Mouse (Mus musculus): ENCODE measurements around the gene Timm10. TPM values are rescaled to one million over a fixed set of nuclear protein-coding genes. Genes with fewer than 3 reads are reported as not detected.
A peak's percentile ranks its signal among the peaks of the same experiment; 100 is the strongest.

Gene Timm10
- 38.1 and 43.1 TPM in 2 replicates for polyA plus RNA-seq (2014; fragmentation: Nextera tagmentation; extraction: Ambion mirVana)

- H3K27ac ChIP-seq (ENCODE audit: low read depth, low read length): no peak within 1 kb of the TSS
- under 1% methylated on average over 34 of the region's 34 CpGs for WGBS
Observed at GRCm38 (mm10) chr2:84826488-84827282, at the start of gene Timm10. TSS of gene Timm10 (plus strand) at chr2:84826997.

GRCm38 (mm10) chr2:84777706-84778105, 49.1 kb upstream of the Timm10 start:
- H3K27ac ChIP-seq (ENCODE audit: low read depth, low read length): no peak overlapping the region
- no peaks in the 10 kb centered on the region for H3K27me3 ChIP-seq (ENCODE audit: control insufficient read depth, insufficient read depth, low read length)
- no peaks in the 10 kb centered on the region for H3K9me3 ChIP-seq (ENCODE audit: control insufficient read depth, low read length)
- 64% methylated on average over 3 of the region's 3 CpGs for WGBS
- H3K9ac ChIP-seq (ENCODE audit: low read length): no peak overlapping the region
- H3K36me3 ChIP-seq (ENCODE audit: control insufficient read depth, insufficient read depth, low read length): no peaks in the 10 kb centered on the region
- no peak overlapping the region for H3K4me2 ChIP-seq
- no peak for DNase-seq (ENCODE audit: low spot score, missing footprints)
- no peak overlapping the region for H3K4me3 ChIP-seq (ENCODE audit: low read depth, low read length)
- ATAC-seq (ENCODE audit: low FRiP score): no peak
- H3K4me1 ChIP-seq (ENCODE audit: control insufficient read depth, insufficient read depth, low read length): peaks cover 9% of the 10 kb centered on the region

More at GRCm38 (mm10) chr2:84826488-84827282, at the start of gene Timm10:
- Histone ChIP-seq H3K9ac (ENCODE audit: low read length) (peak within 1 kb of the TSS; percentile 68), H3K27me3 (ENCODE audit: control insufficient read depth, insufficient read depth, low read length) (no peaks in the 10 kb centered on the region), H3K4me2 (peak within 1 kb of the TSS; percentile 82), H3K36me3 (ENCODE audit: control insufficient read depth, insufficient read depth, low read length) (no peaks in the 10 kb centered on the region), H3K4me1 (ENCODE audit: control insufficient read depth, insufficient read depth, low read length) (peaks cover 4% of the 10 kb centered on the region; the same call in 1 of the 2 replicates), H3K9me3 (ENCODE audit: control insufficient read depth, low read length) (no peaks in the 10 kb centered on the region), H3K4me3 (ENCODE audit: low read depth, low read length) (peak within 1 kb of the TSS; percentile 70)
- ATAC-seq (ENCODE audit: low FRiP score) (peak; percentile 90), DNase-seq (ENCODE audit: low spot score, missing footprints) (peak; percentile 97)

- H3K27me3 ChIP-seq (ENCODE audit: control insufficient read depth, insufficient read depth, low read length): no peaks in the 10 kb centered on the region
- DNase-seq (ENCODE audit: low spot score, missing footprints): no peak
- no peak overlapping the region for H3K4me3 ChIP-seq (ENCODE audit: low read depth, low read length)
- no peaks in the 10 kb centered on the region for H3K36me3 ChIP-seq (ENCODE audit: control insufficient read depth, insufficient read depth, low read length)
- peaks cover 6% of the 10 kb centered on the region for H3K4me1 ChIP-seq (ENCODE audit: control insufficient read depth, insufficient read depth, low read length)
- H3K4me2 ChIP-seq: no peak overlapping the region
- WGBS: 54% methylated on average over 6 of the region's 6 CpGs
- no peaks in the 10 kb centered on the region for H3K9me3 ChIP-seq (ENCODE audit: control insufficient read depth, low read length)
- no peak for ATAC-seq (ENCODE audit: low FRiP score)
- no peak overlapping the region for H3K27ac ChIP-seq (ENCODE audit: low read depth, low read length)
- no peak overlapping the region for H3K9ac ChIP-seq (ENCODE audit: low read length)
Observed at GRCm38 (mm10) chr2:84779210-84779609, 47.6 kb upstream of the Timm10 start.

GRCm38 (mm10) chr2:84783315-84783714, 43.5 kb upstream of the Timm10 start:
- H3K4me1 ChIP-seq (ENCODE audit: control insufficient read depth, insufficient read depth, low read length): no peaks in the 10 kb centered on the region
- no peak overlapping the region for H3K4me3 ChIP-seq (ENCODE audit: low read depth, low read length)
- H3K9me3 ChIP-seq (ENCODE audit: control insufficient read depth, low read length): no peaks in the 10 kb centered on the region
- no peak overlapping the region for H3K9ac ChIP-seq (ENCODE audit: low read length)
- ATAC-seq (ENCODE audit: low FRiP score) (no peak), DNase-seq (ENCODE audit: low spot score, missing footprints) (no peak)
- H3K27ac ChIP-seq (ENCODE audit: low read depth, low read length): no peak overlapping the region
- WGBS: 95% methylated on average over 1 of the region's 1 CpGs
- H3K36me3 ChIP-seq (ENCODE audit: control insufficient read depth, insufficient read depth, low read length): no peaks in the 10 kb centered on the region
- no peaks in the 10 kb centered on the region for H3K27me3 ChIP-seq (ENCODE audit: control insufficient read depth, insufficient read depth, low read length)
- no peak overlapping the region for H3K4me2 ChIP-seq

- Histone ChIP-seq H3K36me3 (ENCODE audit: control insufficient read depth, insufficient read depth, low read length) (no peaks in the 10 kb centered on the region), H3K4me1 (ENCODE audit: control insufficient read depth, insufficient read depth, low read length) (no peaks in the 10 kb centered on the region), H3K4me3 (ENCODE audit: low read depth, low read length) (no peak overlapping the region), H3K9me3 (ENCODE audit: control insufficient read depth, low read length) (no peaks in the 10 kb centered on the region), H3K27ac (ENCODE audit: low read depth, low read length) (no peak overlapping the region), H3K27me3 (ENCODE audit: control insufficient read depth, insufficient read depth, low read length) (no peaks in the 10 kb centered on the region), H3K4me2 (no peak overlapping the region), H3K9ac (ENCODE audit: low read length) (no peak overlapping the region)
- WGBS: 86% methylated on average over 3 of the region's 3 CpGs
- DNase-seq (ENCODE audit: low spot score, missing footprints) (no peak), ATAC-seq (ENCODE audit: low FRiP score) (no peak)
Observed at GRCm38 (mm10) chr2:84783840-84784566, 42.8 kb upstream of the Timm10 start.

- Histone ChIP-seq H3K9ac (ENCODE audit: low read length) (no peak overlapping the region), H3K4me2 (no peak overlapping the region), H3K27me3 (ENCODE audit: control insufficient read depth, insufficient read depth, low read length) (no peaks in the 10 kb centered on the region), H3K4me1 (ENCODE audit: control insufficient read depth, insufficient read depth, low read length) (no peaks in the 10 kb centered on the region), H3K27ac (ENCODE audit: low read depth, low read length) (no peak overlapping the region), H3K9me3 (ENCODE audit: control insufficient read depth, low read length) (no peaks in the 10 kb centered on the region), H3K4me3 (ENCODE audit: low read depth, low read length) (no peak overlapping the region), H3K36me3 (ENCODE audit: control insufficient read depth, insufficient read depth, low read length) (no peaks in the 10 kb centered on the region)
- no peak for ATAC-seq (ENCODE audit: low FRiP score)
- 87% methylated on average over 3 of the region's 3 CpGs for WGBS
- DNase-seq (ENCODE audit: low spot score, missing footprints): no peak
Observed at GRCm38 (mm10) chr2:84788316-84788715, 38.5 kb upstream of the Timm10 start.

GRCm38 (mm10) chr2:84790418-84790817, 36.4 kb upstream of the Timm10 start:
- H3K9ac ChIP-seq (ENCODE audit: low read length): no peak overlapping the region
- ATAC-seq (ENCODE audit: low FRiP score) (no peak), DNase-seq (ENCODE audit: low spot score, missing footprints) (no peak)
- H3K9me3 ChIP-seq (ENCODE audit: control insufficient read depth, low read length): no peaks in the 10 kb centered on the region
- 57% methylated on average over 9 of the region's 9 CpGs for WGBS
- no peaks in the 10 kb centered on the region for H3K4me1 ChIP-seq (ENCODE audit: control insufficient read depth, insufficient read depth, low read length)
- no peaks in the 10 kb centered on the region for H3K36me3 ChIP-seq (ENCODE audit: control insufficient read depth, insufficient read depth, low read length)
- H3K27ac ChIP-seq (ENCODE audit: low read depth, low read length): no peak overlapping the region
- H3K4me3 ChIP-seq (ENCODE audit: low read depth, low read length): no peak overlapping the region
- H3K27me3 ChIP-seq (ENCODE audit: control insufficient read depth, insufficient read depth, low read length): no peaks in the 10 kb centered on the region
- no peak overlapping the region for H3K4me2 ChIP-seq

GRCm38 (mm10) chr2:84792516-84792915, 34.3 kb upstream of the Timm10 start:
- Histone ChIP-seq H3K4me2 (no peak overlapping the region), H3K27ac (ENCODE audit: low read depth, low read length) (no peak overlapping the region), H3K9me3 (ENCODE audit: control insufficient read depth, low read length) (no peaks in the 10 kb centered on the region), H3K27me3 (ENCODE audit: control insufficient read depth, insufficient read depth, low read length) (no peaks in the 10 kb centered on the region), H3K4me3 (ENCODE audit: low read depth, low read length) (no peak overlapping the region), H3K9ac (ENCODE audit: low read length) (no peak overlapping the region), H3K4me1 (ENCODE audit: control insufficient read depth, insufficient read depth, low read length) (no peaks in the 10 kb centered on the region), H3K36me3 (ENCODE audit: control insufficient read depth, insufficient read depth, low read length) (no peaks in the 10 kb centered on the region)
- ATAC-seq (ENCODE audit: low FRiP score): no peak
- no peak for DNase-seq (ENCODE audit: low spot score, missing footprints)
- 87% methylated on average over 3 of the region's 3 CpGs for WGBS

GRCm38 (mm10) chr2:84793154-84793553, 33.6 kb upstream of the Timm10 start:
- ATAC-seq (ENCODE audit: low FRiP score): no peak
- no peak overlapping the region for H3K9ac ChIP-seq (ENCODE audit: low read length)

More at GRCm38 (mm10) chr2:84793154-84793553, 33.6 kb upstream of the Timm10 start:
- Histone ChIP-seq H3K36me3 (ENCODE audit: control insufficient read depth, insufficient read depth, low read length) (no peaks in the 10 kb centered on the region), H3K9me3 (ENCODE audit: control insufficient read depth, low read length) (no peaks in the 10 kb centered on the region), H3K27me3 (ENCODE audit: control insufficient read depth, insufficient read depth, low read length) (no peaks in the 10 kb centered on the region), H3K4me3 (ENCODE audit: low read depth, low read length) (no peak overlapping the region), H3K27ac (ENCODE audit: low read depth, low read length) (no peak overlapping the region), H3K4me2 (no peak overlapping the region), H3K4me1 (ENCODE audit: control insufficient read depth, insufficient read depth, low read length) (no peaks in the 10 kb centered on the region; the same call in 1 of the 2 replicates)
- 100% methylated on average over 3 of the region's 3 CpGs for WGBS
- DNase-seq (ENCODE audit: low spot score, missing footprints): no peak
